Mouse (Mus musculus): ENCODE data around the gene Fggy.

Fggy gene

GRCm38 (mm10) chr4:95881751-95882350, 324.5 kb downstream of the Fggy start:
- in situ Hi-C loops (cut with MboI; ENCODE audit: unreplicated experiment in 2 of 2) = no loop called here

DNA sequence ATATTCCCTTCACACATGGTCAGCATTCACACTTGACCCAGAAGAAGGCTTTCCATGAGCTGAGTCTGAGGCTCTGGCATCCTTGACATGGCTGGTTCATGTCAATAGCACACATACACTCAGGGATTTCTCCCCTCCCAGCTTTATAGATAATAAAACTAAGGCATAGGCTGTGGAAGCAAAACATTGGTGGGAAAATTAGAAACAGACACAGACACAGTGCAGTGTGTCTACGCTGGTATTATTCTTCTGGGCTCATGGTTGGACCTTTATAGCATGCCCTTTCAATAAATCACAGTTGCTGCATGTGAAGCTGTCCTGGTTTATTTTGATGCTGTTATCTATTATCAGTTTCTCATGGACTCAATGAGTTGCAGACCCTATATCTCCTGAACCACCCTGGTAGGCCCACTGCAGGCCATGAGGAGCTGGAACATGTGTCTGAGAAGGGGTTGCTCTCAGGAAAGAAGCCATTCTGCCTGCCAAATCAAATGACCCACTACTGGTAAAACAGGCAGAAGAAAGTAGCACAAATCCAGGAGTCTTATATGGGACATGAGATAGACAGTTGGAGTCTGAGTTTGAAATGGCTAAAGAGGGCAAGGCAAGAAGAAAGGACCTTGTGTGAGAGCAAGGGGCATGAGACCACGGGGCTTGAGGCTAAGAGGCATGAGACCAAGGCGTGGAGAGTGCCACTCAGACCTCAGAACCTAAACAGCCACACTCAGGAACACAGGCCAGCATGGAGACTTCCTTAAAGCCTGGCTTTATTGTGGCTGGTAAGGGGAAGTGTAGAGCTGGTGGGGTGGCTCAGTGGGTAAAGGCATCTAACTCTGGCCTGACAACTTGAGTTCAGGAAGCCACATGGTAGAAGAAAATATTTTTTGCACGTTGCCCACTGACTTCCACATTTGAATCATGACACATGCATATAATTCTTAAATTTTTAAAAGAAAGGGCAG, 327.2 kb downstream of the Fggy start:
- in situ Hi-C loops (cut with MboI; ENCODE audit: unreplicated experiment in 2 of 2) = no loop called here

GRCm38 (mm10) chr4:95895199-95895754, 338.0 kb downstream of the Fggy start:
- in situ Hi-C loops (cut with MboI; ENCODE audit: unreplicated experiment in 2 of 2) = no loop called here

- in situ Hi-C loops (cut with MboI; ENCODE audit: unreplicated experiment in 2 of 2) = no loop called here
Measured at GRCm38 (mm10) chr4:95896571-95896970, 339.3 kb downstream of the Fggy start.

DNA sequence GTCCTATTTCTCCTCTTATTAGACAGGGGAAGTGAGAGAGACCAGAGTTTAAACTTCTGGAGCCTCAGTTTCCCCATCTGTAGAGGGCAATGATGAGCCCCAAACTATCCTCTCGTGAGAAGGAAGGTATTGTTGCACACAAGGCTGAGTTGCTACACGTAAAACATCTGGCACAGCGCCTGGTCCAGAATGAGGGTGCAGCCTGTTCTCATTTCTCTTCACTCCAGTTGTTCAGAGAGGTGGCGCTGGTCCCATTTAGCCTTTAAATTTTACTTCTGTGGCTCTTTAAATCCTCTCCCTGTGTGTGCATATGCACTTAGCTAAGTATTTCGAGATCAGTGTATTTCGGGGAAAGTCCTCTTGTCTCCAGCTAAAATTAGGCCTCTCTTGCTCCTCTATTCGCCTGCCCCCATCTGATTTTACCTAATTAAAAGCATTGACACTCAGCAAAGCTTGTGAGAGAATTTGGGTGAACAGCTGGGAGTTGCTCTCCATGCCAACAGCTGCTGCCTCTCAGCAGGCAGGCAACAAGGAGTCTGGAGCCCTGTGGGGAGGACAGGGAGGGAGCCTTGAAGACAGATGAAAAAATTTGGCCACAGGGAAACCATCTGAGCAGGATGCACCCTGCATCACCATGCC, 340.0 kb downstream of the Fggy start:
- in situ Hi-C loops (cut with MboI; ENCODE audit: unreplicated experiment in 2 of 2) = no loop called here

DNA sequence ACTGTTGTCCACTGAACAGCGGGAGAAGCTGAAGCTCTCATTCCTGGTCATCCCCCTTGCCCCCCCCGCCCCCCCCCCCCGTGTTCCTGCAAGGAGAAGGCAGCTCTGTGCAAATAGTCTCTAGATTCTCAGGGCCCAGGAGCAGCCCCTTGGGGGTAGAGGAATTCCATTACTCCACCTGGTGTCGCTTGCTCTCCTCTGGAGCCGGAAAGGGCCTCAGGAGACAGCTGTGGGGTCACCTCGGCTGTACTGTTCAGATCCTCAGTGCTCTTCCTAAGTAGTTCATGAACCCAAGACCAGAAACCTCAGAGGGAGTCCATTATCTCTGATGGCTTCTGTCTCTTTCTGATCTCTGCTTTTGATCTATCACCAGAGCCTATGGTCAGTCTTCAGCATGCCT, 341.4 kb downstream of the Fggy start:
- in situ Hi-C loops (cut with MboI; ENCODE audit: unreplicated experiment in 2 of 2) = no loop called here

DNA sequence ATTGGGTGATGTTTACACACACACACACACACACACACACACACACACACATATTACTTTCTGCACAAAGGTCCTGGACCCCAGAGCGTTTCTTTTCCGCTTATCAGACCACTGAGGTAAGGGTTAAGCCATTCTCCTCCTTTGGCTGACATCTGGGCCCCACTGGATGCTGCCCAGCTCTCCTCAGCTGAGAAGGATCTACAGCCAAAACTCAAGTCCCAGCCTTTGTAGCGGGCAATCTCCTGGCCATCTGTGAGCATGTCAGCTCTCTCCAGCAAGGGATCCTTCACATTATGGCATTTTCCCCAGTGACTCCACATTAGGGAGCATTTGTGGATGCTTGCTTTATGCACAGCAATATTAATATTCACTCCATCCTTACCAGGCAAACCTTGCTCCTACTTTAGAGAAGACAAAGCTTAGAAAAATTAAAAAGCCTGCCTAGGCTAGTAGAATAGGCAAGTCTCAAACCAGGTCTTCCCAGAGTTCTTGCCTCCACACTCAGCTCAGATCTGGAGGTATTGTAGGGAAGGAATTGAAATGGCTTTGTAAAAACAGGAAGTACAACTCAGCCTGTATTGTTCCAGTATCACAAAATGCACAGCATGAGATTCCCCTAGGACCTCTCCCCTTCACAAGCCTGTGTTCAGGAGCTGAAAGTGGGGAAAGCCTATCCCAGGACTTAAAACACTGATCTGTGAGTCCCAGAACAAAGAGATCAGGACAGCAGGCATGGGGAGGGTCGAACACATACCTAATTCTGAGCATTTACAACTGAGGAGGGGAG, 342.8 kb downstream of the Fggy start:
- in situ Hi-C loops (cut with MboI; ENCODE audit: unreplicated experiment in 2 of 2) = no loop called here

DNA sequence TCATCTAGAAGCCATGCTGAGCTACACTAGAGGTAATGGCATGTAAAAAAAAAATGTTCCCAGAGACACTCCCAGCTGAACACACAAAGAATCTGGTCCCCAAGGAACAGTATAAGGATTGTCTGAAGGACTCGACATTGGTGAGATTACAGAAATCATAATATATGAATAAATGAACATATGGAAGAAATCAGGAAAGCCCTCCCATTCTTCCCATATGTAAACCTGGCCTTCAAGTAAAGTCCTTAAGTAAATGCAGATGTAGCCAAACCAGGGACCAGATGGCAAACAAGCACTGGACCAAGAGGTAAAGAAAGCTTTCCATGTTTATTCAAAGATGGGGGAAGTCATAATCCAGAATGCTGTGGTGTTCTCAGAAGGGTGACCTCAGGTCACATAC, 343.5 kb downstream of the Fggy start:
- in situ Hi-C loops (cut with MboI; ENCODE audit: unreplicated experiment in 2 of 2) = no loop called here

- in situ Hi-C loops (cut with MboI; ENCODE audit: unreplicated experiment in 2 of 2) = no loop called here
Measured at GRCm38 (mm10) chr4:95906141-95906540, 348.8 kb downstream of the Fggy start.

DNA sequence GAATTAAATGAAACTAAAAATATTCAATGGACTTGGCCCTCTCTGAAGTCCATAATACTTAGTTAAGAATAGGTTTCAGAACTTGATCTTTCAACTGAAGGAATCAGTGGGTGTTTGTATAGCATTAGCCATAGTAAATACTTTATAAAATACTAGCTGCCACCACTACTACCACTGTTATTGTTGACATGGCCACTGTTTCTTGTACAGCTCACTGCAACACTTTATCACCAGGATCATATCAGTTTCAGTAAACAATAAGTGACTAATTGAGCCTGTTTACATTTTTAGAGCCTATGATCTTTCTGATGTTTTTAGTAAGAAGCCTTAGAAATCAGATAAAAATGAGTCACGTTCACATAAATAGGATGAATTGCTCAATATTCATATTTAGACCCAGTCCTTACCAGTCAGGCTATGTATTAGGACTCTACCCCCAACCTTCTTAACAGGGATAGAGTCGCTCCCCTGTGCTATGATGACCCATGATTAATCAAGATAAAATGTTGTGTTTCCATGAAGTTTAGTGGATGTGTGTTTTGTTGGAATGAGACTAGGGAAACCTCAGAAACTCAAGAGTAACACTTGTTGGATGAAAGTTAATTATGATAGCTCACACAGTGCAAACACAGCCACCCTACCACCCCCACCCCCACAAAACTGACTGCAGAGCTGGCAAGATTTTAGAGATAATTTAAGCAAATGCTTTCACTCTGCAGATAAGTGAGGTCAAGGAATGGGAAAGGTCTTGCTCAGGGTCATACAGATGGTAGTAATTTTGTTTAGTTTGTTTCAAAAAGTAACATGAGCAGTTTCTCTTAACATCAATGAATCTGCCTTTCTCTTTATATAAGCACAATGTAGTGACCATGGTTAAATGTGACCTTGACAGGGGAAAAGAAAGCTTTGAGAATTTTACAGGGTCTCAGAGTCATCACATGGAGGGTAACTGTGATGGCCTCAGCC, 352.7 kb downstream of the Fggy start:
- in situ Hi-C loops (cut with MboI; ENCODE audit: unreplicated experiment in 2 of 2) = no loop called here

GRCm38 (mm10) chr4:95913026-95913425, 355.7 kb downstream of the Fggy start:
- in situ Hi-C loops (cut with MboI; ENCODE audit: unreplicated experiment in 2 of 2) = no loop called here

DNA sequence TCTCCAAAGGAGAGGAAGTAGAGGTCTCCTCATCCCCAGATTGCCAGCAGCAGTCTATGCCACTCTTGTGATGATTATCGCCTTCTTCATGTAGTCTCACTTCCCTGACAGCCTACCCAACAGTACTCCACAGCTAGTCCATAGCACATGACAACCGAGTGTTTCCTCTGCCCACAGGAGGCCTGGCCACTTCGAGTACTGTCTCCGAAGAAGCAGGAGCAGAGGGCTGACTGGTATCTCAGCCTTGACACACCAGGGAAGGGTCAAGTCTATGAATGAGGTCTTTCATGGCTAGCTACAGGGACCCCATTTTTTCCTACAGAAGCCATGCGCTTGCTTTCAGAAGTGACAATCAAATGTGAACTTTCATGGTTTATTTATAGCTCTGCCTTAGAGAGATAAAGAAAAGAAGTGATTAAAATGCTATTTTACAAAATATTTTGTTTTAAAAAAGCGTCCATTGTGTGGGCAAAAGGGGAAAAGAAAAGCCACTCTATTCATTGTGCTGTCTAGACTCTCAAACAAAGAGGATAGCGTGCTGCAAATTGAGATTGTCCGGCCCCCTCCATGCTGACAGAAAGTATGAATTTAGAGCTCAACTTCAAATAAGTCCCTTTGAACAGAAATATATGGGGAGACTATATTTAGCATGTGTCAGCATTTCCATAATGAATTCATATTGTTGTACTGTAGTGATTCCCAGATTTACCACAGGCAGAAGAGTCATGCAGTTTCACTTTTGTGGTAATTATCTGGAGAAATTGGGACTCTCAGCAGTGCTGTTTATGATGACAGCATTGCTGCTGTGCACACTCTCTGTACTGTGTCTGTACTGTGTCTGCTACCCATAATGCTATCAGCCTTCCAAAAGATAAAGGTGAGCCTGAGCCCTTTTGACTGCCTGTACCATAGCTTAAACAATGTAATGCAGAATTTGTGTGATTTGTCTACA, 358.6 kb downstream of the Fggy start:
- in situ Hi-C loops (cut with MboI; ENCODE audit: unreplicated experiment in 2 of 2) = no loop called here

DNA sequence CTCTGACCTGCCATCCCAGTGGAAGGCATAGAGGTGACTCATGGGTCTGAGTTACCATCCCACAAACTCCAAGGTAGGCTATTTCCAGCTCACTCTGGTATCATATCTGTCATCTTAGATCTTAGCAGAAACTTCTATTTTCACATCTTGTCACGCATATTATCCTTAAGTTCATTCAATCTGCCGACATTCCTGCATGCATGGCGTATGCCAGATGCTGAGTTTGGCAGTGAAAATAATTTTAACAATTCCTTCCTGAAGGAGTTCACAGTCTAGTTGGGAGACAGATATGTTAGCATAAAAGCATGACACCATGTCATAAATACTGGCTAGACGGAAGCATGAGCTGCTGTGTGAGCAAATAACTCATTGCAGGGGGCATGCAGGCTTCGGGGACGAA, 360.4 kb downstream of the Fggy start:
- in situ Hi-C loops (cut with MboI; ENCODE audit: unreplicated experiment in 2 of 2) = no loop called here

DNA sequence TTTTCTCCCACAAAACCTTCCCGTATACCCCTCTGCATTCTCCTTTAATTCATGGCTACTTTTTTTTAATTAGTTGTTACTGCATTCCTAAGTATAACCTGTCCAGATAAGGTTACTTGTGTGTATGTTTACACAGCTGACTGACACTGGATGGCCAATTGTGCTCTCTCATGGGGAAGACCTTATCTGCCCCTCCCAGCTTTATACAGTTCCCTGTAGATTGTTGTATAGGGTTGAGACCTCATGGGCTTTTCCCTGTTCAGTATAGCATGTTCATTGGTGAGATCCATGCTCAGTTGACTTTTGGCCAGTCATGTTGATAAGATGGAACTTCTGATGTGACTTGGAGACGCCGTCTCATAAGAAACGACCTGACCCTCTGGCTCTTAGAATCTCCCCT, 363.1 kb downstream of the Fggy start:
- in situ Hi-C loops (cut with MboI; ENCODE audit: unreplicated experiment in 2 of 2) = loop anchor here (5.0 to 10.0 kb wide), 2 partner anchors 1236 to 1253 kb away; no protein-coding TSS in a partner anchor

DNA sequence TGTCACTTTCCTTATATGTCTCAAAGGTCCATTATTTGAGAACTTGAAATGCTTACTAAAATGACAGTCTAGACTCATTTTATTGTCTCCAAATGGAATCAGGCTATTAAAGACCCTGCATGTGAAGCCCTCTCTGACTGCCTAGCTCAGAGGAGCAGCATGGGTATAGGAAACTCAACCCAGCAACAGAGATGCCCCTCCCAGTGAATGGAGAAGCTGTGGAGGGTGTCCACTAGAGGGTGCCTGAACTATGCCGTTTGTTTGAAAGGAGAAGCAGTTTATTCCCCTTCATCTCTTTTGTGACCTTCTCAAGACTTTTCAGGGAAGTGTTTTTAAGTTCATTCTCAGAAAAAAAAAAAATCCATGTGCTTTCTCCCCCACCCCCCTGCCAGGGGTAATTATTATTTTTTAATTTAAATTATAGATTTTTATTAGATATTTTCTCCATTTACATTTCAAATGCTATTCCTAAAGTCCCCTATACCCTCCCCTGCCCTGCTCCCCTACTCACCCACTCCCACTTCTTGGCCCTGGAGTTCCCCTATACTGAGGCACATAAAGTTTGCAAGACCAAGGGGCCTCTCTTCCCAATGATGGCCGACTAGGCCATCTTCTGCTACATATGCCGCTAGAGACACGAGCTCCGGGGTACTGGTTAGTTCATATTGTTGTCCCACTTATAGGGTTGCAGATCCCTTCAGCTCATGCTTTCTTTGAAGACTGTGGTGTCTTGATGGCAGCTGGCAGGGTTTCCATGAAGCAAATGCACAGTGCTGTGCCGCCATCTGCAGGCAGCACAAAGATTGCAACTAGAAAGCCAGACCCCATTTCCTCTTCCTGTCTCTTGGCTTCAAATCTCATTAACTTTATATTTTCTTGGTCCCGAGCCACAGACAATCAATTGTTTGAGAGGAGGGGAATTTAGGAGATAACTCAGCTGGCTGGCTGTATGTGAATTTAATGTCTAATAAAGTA, 367.2 kb downstream of the Fggy start:
- in situ Hi-C loops (cut with MboI; ENCODE audit: unreplicated experiment in 2 of 2) = loop anchor here (5.0 to 10.0 kb wide), 2 partner anchors 1240 to 1257 kb away; no protein-coding TSS in a partner anchor

- in situ Hi-C loops (cut with MboI; ENCODE audit: unreplicated experiment in 2 of 2) = loop anchor here in 1 of 2 experiments (10.0 kb wide), 1 partner anchor 1244 kb away; no protein-coding TSS in a partner anchor
Measured at GRCm38 (mm10) chr4:95928846-95929245, 371.5 kb downstream of the Fggy start.

DNA sequence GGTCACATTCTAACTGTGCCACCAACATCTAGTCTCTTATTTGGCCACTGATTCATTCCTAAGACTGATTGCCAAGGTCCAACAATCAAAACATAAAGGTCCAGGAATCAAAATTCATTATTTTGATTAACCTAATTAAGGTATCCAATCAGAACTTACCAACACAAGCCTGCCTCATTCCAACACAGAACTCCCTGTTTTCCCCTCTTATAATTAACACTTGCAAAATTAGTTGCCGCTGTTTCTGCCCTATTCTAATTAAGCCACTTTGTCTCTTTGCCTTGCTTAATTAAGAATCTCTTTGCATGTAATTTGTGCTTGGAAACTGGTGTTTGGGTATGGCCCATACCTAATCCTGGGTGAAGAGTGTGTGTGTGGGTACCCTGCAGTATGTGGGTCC, 372.6 kb downstream of the Fggy start:
- in situ Hi-C loops (cut with MboI; ENCODE audit: unreplicated experiment in 2 of 2) = loop anchor here in 1 of 2 experiments (10.0 kb wide), 1 partner anchor 1245 kb away; no protein-coding TSS in a partner anchor
